Mouse (Mus musculus): ENCODE data around the gene 1700024G13Rik. TPM values are rescaled to one million over a fixed set of nuclear protein-coding genes. Genes with fewer than 3 reads are reported as not detected.

The 1700024G13Rik gene
- polyA plus RNA-seq, 1 experiment from 2014 or later: 1.2 TPM

DNA sequence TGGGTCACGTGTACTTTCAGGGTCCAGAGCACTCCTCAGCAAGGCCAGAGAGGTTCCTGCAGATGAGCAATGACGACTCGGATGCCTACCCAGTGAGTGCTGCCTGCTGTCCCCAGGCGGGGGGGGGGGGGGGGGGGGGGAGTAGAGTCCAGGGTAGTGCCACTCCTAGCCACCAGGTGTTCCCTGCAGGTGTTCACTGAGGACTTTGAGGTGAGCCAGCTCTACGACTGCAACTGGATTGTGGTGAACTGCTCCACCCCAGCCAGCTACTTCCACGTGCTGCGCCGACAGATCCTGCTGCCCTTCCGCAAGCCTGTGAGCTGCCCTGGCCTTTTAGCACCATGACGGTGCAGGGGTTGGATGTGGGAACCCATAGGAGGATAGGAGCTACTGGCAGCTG is 43.5 kb downstream of the 1700024G13Rik start:
- Histone ChIP-seq H3K4me1 (ENCODE audit: control insufficient read depth, insufficient read depth, low read length) (no peaks in the 10 kb centered on the region), H3K4me2 (ENCODE audit: low read depth, low read length) (no peak overlapping the region), H3K9ac (ENCODE audit: low read depth, low read length) (no peak overlapping the region), H3K27me3 (replicated peaks; ENCODE audit: control insufficient read depth, insufficient read depth, low read length) (no peaks in the 10 kb centered on the region), H3K4me3 (ENCODE audit: low read depth, low read length) (no peak overlapping the region), H3K27ac (replicated peaks; ENCODE audit: low read depth, low read length) (no peak overlapping the region), H3K9me3 (ENCODE audit: control insufficient read depth, low read length) (no peaks in the 10 kb centered on the region), H3K36me3 (ENCODE audit: control insufficient read depth, insufficient read depth, low read length) (peaks cover 34% of the 10 kb centered on the region; the same call in 1 of the 2 replicates)
- WGBS: 80% methylated on average over 7 of the region's 10 CpGs
- no peak for ATAC-seq (ENCODE audit: low read depth)
- no peak for DNase-seq (ENCODE audit: low spot score)

- no peak overlapping the region for H3K27ac ChIP-seq (replicated peaks; ENCODE audit: low read depth, low read length)
- H3K9me3 ChIP-seq (ENCODE audit: control insufficient read depth, low read length): no peaks in the 10 kb centered on the region
- DNase-seq (ENCODE audit: low spot score) (no peak), ATAC-seq (ENCODE audit: low read depth) (no peak)
- H3K4me1 ChIP-seq (ENCODE audit: control insufficient read depth, insufficient read depth, low read length): no peaks in the 10 kb centered on the region
- peaks cover 37% of the 10 kb centered on the region for H3K36me3 ChIP-seq (ENCODE audit: control insufficient read depth, insufficient read depth, low read length)
- no peaks in the 10 kb centered on the region for H3K27me3 ChIP-seq (replicated peaks; ENCODE audit: control insufficient read depth, insufficient read depth, low read length)
- H3K9ac ChIP-seq (ENCODE audit: low read depth, low read length): no peak overlapping the region
- no peak overlapping the region for H3K4me3 ChIP-seq (ENCODE audit: low read depth, low read length)
- no peak overlapping the region for H3K4me2 ChIP-seq (ENCODE audit: low read depth, low read length)
- WGBS: 87% methylated on average over 7 of the region's 7 CpGs
Observed at GRCm38 (mm10) chr14:32344176-32344575, 44.0 kb downstream of the 1700024G13Rik start.

- DNase-seq (ENCODE audit: low spot score): no peak
- Histone ChIP-seq H3K4me2 (ENCODE audit: low read depth, low read length) (no peak overlapping the region), H3K36me3 (ENCODE audit: control insufficient read depth, insufficient read depth, low read length) (peaks cover 40% of the 10 kb centered on the region), H3K9me3 (ENCODE audit: control insufficient read depth, low read length) (no peaks in the 10 kb centered on the region), H3K9ac (ENCODE audit: low read depth, low read length) (no peak overlapping the region), H3K27me3 (replicated peaks; ENCODE audit: control insufficient read depth, insufficient read depth, low read length) (no peaks in the 10 kb centered on the region), H3K4me1 (ENCODE audit: control insufficient read depth, insufficient read depth, low read length) (no peaks in the 10 kb centered on the region), H3K27ac (replicated peaks; ENCODE audit: low read depth, low read length) (no peak overlapping the region), H3K4me3 (ENCODE audit: low read depth, low read length) (no peak overlapping the region)
- no peak for ATAC-seq (ENCODE audit: low read depth)
- WGBS: 88% methylated on average over 7 of the region's 7 CpGs
Observed at GRCm38 (mm10) chr14:32341823-32342222, 46.4 kb downstream of the 1700024G13Rik start.

DNA sequence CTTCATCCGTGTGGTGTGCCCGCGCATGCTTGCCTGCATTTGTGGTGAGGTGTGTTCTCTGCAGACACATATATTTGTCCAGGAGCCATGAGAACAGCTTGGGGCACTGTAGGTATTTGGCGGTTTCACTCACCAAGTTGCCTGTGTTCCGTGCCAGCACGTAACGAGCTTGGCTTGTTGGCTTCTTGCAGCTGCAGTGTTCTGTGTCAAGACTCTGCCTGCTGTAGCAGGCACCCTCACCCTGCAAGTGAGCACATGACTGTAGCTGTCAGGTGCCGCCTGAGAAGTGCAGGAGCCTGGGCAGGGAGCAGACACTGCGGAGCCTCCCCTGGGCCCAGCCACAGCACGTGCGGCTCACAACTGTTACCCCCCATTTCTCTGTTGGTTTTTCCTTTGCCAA is 51.6 kb downstream of the 1700024G13Rik start:
- no peaks in the 10 kb centered on the region for H3K4me1 ChIP-seq (ENCODE audit: control insufficient read depth, insufficient read depth, low read length)
- H3K27me3 ChIP-seq (replicated peaks; ENCODE audit: control insufficient read depth, insufficient read depth, low read length): no peaks in the 10 kb centered on the region
- ATAC-seq (ENCODE audit: low read depth): peak; percentile 79
- no peaks in the 10 kb centered on the region for H3K9me3 ChIP-seq (ENCODE audit: control insufficient read depth, low read length)
- no peak overlapping the region for H3K4me2 ChIP-seq (ENCODE audit: low read depth, low read length)
- no peak overlapping the region for H3K9ac ChIP-seq (ENCODE audit: low read depth, low read length)
- no peak overlapping the region for H3K4me3 ChIP-seq (ENCODE audit: low read depth, low read length)
- H3K27ac ChIP-seq (replicated peaks; ENCODE audit: low read depth, low read length): no peak overlapping the region
- H3K36me3 ChIP-seq (ENCODE audit: control insufficient read depth, insufficient read depth, low read length): peaks cover 38% of the 10 kb centered on the region
- DNase-seq (ENCODE audit: low spot score): peak; percentile 70
- WGBS: 71% methylated on average over 11 of the region's 11 CpGs

DNA sequence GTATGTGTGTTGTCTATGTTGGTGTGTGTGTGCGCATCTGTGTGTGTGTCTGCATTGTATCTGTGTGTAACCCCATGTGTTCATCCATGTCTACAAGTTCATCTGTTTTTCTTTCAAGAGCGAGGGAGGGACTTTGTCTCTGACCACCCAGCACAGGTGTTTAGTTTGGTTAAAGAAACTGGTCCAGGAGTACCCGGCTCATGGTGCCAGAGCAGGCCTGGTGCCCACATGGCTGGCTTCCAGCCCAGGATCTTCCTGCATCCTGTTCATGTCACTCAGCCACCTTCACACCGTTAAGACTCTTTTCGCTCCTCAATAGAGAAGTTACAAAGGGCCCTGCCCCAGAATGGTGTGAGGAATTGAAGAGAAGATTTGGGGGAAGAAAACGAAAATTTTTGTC is 52.2 kb downstream of the 1700024G13Rik start:
- Histone ChIP-seq H3K4me3 (ENCODE audit: low read depth, low read length) (no peak overlapping the region), H3K4me2 (ENCODE audit: low read depth, low read length) (no peak overlapping the region), H3K27me3 (replicated peaks; ENCODE audit: control insufficient read depth, insufficient read depth, low read length) (no peaks in the 10 kb centered on the region), H3K9me3 (ENCODE audit: control insufficient read depth, low read length) (no peaks in the 10 kb centered on the region), H3K9ac (ENCODE audit: low read depth, low read length) (no peak overlapping the region), H3K36me3 (ENCODE audit: control insufficient read depth, insufficient read depth, low read length) (peaks cover 35% of the 10 kb centered on the region), H3K27ac (replicated peaks; ENCODE audit: low read depth, low read length) (no peak overlapping the region), H3K4me1 (ENCODE audit: control insufficient read depth, insufficient read depth, low read length) (no peaks in the 10 kb centered on the region)
- 75% methylated on average over 6 of the region's 6 CpGs for WGBS
- DNase-seq (ENCODE audit: low spot score) (no peak), ATAC-seq (ENCODE audit: low read depth) (no peak)

GRCm38 (mm10) chr14:32332515-32333445 is 55.4 kb downstream of the 1700024G13Rik start:
- DNase-seq (ENCODE audit: low spot score) (peak; percentile 10), ATAC-seq (ENCODE audit: low read depth) (no peak)
- Histone ChIP-seq H3K9me3 (ENCODE audit: control insufficient read depth, low read length) (no peaks in the 10 kb centered on the region), H3K36me3 (ENCODE audit: control insufficient read depth, insufficient read depth, low read length) (peaks cover 10% of the 10 kb centered on the region), H3K27ac (replicated peaks; ENCODE audit: low read depth, low read length) (no peak overlapping the region), H3K9ac (ENCODE audit: low read depth, low read length) (no peak overlapping the region), H3K27me3 (replicated peaks; ENCODE audit: control insufficient read depth, insufficient read depth, low read length) (no peaks in the 10 kb centered on the region), H3K4me2 (ENCODE audit: low read depth, low read length) (no peak overlapping the region), H3K4me3 (ENCODE audit: low read depth, low read length) (no peak overlapping the region), H3K4me1 (ENCODE audit: control insufficient read depth, insufficient read depth, low read length) (no peaks in the 10 kb centered on the region)
- 77% methylated on average over 20 of the region's 20 CpGs for WGBS

DNA sequence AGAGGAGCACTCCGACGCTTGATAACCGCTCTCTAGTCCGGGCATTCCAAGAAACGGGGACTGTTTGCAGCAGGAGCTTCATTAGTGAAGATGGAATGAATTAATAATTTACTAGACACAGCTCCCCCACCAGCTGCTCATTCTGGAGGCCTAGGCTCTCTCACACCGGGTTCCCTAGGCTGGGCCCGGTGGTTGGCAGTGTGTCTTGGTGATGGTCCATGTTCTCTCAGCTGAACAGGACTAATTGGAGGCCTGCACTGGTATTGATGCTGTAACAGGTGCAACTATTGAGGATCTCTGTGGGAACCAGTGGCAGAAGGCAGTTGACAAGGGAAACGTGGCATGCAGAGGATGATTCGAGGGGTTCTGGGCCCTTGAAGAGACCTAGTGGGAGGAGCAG is 60.8 kb downstream of the 1700024G13Rik start:
- DNase-seq (ENCODE audit: low spot score) (no peak), ATAC-seq (ENCODE audit: low read depth) (no peak)
- WGBS: 90% methylated on average over 9 of the region's 9 CpGs
- Histone ChIP-seq H3K27me3 (replicated peaks; ENCODE audit: control insufficient read depth, insufficient read depth, low read length) (no peaks in the 10 kb centered on the region), H3K9me3 (ENCODE audit: control insufficient read depth, low read length) (no peaks in the 10 kb centered on the region), H3K4me3 (ENCODE audit: low read depth, low read length) (no peak overlapping the region), H3K9ac (ENCODE audit: low read depth, low read length) (no peak overlapping the region), H3K4me2 (ENCODE audit: low read depth, low read length) (no peak overlapping the region), H3K36me3 (ENCODE audit: control insufficient read depth, insufficient read depth, low read length) (no peaks in the 10 kb centered on the region), H3K4me1 (ENCODE audit: control insufficient read depth, insufficient read depth, low read length) (peaks cover 2% of the 10 kb centered on the region; the same call in 1 of the 2 replicates), H3K27ac (replicated peaks; ENCODE audit: low read depth, low read length) (no peak overlapping the region)

Measured in embryonic facial prominence, embryonic 14.5 days (tissue).